Mouse (Mus musculus): ENCODE data around the gene Dmac2. TPM values are rescaled to one million over a fixed set of nuclear protein-coding genes. Genes with fewer than 3 reads are reported as not detected.

Gene Dmac2
- total and polyA plus RNA-seq, 2 experiments from 2014 or later, result 71.3 to 80.4 TPM

GRCm38 (mm10) chr7:25579441-25579840 is 39.8 kb upstream of the Dmac2 start:
- Histone ChIP-seq H3K36me3 (replicated peaks; ENCODE audit: control insufficient read depth, insufficient read depth, low read length) (no peaks in the 10 kb centered on the region), H3K9ac (replicated peaks; ENCODE audit: low read depth, low read length) (no peak overlapping the region), H3K4me1 (ENCODE audit: control insufficient read depth, insufficient read depth) (no peaks in the 10 kb centered on the region), H3K4me2 (ENCODE audit: low read depth, low read length) (no peak overlapping the region), H3K4me3 (ENCODE audit: low read depth, low read length) (no peak overlapping the region), H3K27ac (ENCODE audit: low read depth) (no peak overlapping the region), H3K27me3 (ENCODE audit: control insufficient read depth, insufficient read depth, low read length) (no peaks in the 10 kb centered on the region), H3K9me3 (replicated peaks; ENCODE audit: control insufficient read depth, low read length) (no peaks in the 10 kb centered on the region)
- 74% methylated on average over 10 of the region's 10 CpGs for WGBS
- ATAC-seq (ENCODE audit: insufficient read depth, low read depth) (no peak), DNase-seq (ENCODE audit: low spot score) (no peak)
- no peak for TF ChIP-seq CTCF (IDR thresholded peaks at IDR 0.05; ENCODE audit: low read depth)
- TF ChIP-seq EP300 (IDR thresholded peaks at IDR 0.05; ENCODE audit: low read depth), result no peak

GRCm38 (mm10) chr7:25582301-25582810 is 36.9 kb upstream of the Dmac2 start:
- H3K9ac ChIP-seq (replicated peaks; ENCODE audit: low read depth, low read length), result no peak overlapping the region
- H3K4me3 ChIP-seq (ENCODE audit: low read depth, low read length), result no peak overlapping the region
- no peak overlapping the region for H3K4me2 ChIP-seq (ENCODE audit: low read depth, low read length)
- no peaks in the 10 kb centered on the region for H3K27me3 ChIP-seq (ENCODE audit: control insufficient read depth, insufficient read depth, low read length)
- ATAC-seq (ENCODE audit: insufficient read depth, low read depth) (no peak), DNase-seq (ENCODE audit: low spot score) (no peak)
- 74% methylated on average over 15 of the region's 15 CpGs for WGBS
- no peak for TF ChIP-seq EP300 (IDR thresholded peaks at IDR 0.05; ENCODE audit: low read depth)
- TF ChIP-seq CTCF (IDR thresholded peaks at IDR 0.05; ENCODE audit: low read depth), result no peak
- no peaks in the 10 kb centered on the region for H3K4me1 ChIP-seq (ENCODE audit: control insufficient read depth, insufficient read depth)
- H3K9me3 ChIP-seq (replicated peaks; ENCODE audit: control insufficient read depth, low read length), result no peaks in the 10 kb centered on the region
- no peak overlapping the region for H3K27ac ChIP-seq (ENCODE audit: low read depth)
- no peaks in the 10 kb centered on the region for H3K36me3 ChIP-seq (replicated peaks; ENCODE audit: control insufficient read depth, insufficient read depth, low read length)

GRCm38 (mm10) chr7:25584651-25585050 is 34.6 kb upstream of the Dmac2 start:
- no peak for DNase-seq (ENCODE audit: low spot score)
- Histone ChIP-seq H3K27me3 (ENCODE audit: control insufficient read depth, insufficient read depth, low read length) (no peaks in the 10 kb centered on the region), H3K9ac (replicated peaks; ENCODE audit: low read depth, low read length) (no peak overlapping the region), H3K4me2 (ENCODE audit: low read depth, low read length) (no peak overlapping the region), H3K36me3 (replicated peaks; ENCODE audit: control insufficient read depth, insufficient read depth, low read length) (no peaks in the 10 kb centered on the region), H3K9me3 (replicated peaks; ENCODE audit: control insufficient read depth, low read length) (no peaks in the 10 kb centered on the region), H3K4me3 (ENCODE audit: low read depth, low read length) (no peak overlapping the region), H3K4me1 (ENCODE audit: control insufficient read depth, insufficient read depth) (no peaks in the 10 kb centered on the region), H3K27ac (ENCODE audit: low read depth) (no peak overlapping the region)
- ATAC-seq (ENCODE audit: insufficient read depth, low read depth), result no peak
- 71% methylated on average over 5 of the region's 5 CpGs for WGBS
- TF ChIP-seq CTCF (IDR thresholded peaks at IDR 0.05; ENCODE audit: low read depth) (no peak), EP300 (IDR thresholded peaks at IDR 0.05; ENCODE audit: low read depth) (no peak)

GRCm38 (mm10) chr7:25585351-25586204 is 33.6 kb upstream of the Dmac2 start:
- Histone ChIP-seq H3K4me3 (ENCODE audit: low read depth, low read length) (no peak overlapping the region), H3K27ac (ENCODE audit: low read depth) (no peak overlapping the region), H3K9ac (replicated peaks; ENCODE audit: low read depth, low read length) (no peak overlapping the region), H3K4me1 (ENCODE audit: control insufficient read depth, insufficient read depth) (no peaks in the 10 kb centered on the region), H3K4me2 (ENCODE audit: low read depth, low read length) (no peak overlapping the region), H3K27me3 (ENCODE audit: control insufficient read depth, insufficient read depth, low read length) (no peaks in the 10 kb centered on the region), H3K9me3 (replicated peaks; ENCODE audit: control insufficient read depth, low read length) (no peaks in the 10 kb centered on the region), H3K36me3 (replicated peaks; ENCODE audit: control insufficient read depth, insufficient read depth, low read length) (no peaks in the 10 kb centered on the region)
- TF ChIP-seq EP300 (IDR thresholded peaks at IDR 0.05; ENCODE audit: low read depth) (no peak), CTCF (IDR thresholded peaks at IDR 0.05; ENCODE audit: low read depth) (no peak)
- 63% methylated on average over 9 of the region's 9 CpGs for WGBS
- DNase-seq (ENCODE audit: low spot score) (no peak), ATAC-seq (ENCODE audit: insufficient read depth, low read depth) (no peak)

GRCm38 (mm10) chr7:25591226-25591625 is 28.0 kb upstream of the Dmac2 start:
- Histone ChIP-seq H3K27ac (ENCODE audit: low read depth) (no peak overlapping the region), H3K36me3 (replicated peaks; ENCODE audit: control insufficient read depth, insufficient read depth, low read length) (no peaks in the 10 kb centered on the region), H3K4me3 (ENCODE audit: low read depth, low read length) (no peak overlapping the region), H3K27me3 (ENCODE audit: control insufficient read depth, insufficient read depth, low read length) (no peaks in the 10 kb centered on the region), H3K4me2 (ENCODE audit: low read depth, low read length) (no peak overlapping the region), H3K9ac (replicated peaks; ENCODE audit: low read depth, low read length) (no peak overlapping the region), H3K4me1 (ENCODE audit: control insufficient read depth, insufficient read depth) (no peaks in the 10 kb centered on the region), H3K9me3 (replicated peaks; ENCODE audit: control insufficient read depth, low read length) (no peaks in the 10 kb centered on the region)
- TF ChIP-seq CTCF (IDR thresholded peaks at IDR 0.05; ENCODE audit: low read depth), result no peak
- no peak for TF ChIP-seq EP300 (IDR thresholded peaks at IDR 0.05; ENCODE audit: low read depth)
- ATAC-seq (ENCODE audit: insufficient read depth, low read depth), result no peak
- DNase-seq (ENCODE audit: low spot score), result no peak
- WGBS, result 83% methylated on average over 2 of the region's 2 CpGs
